Comparison of ENCODE assay signal across 12 mouse cellular contexts in the genomic region with DNA sequence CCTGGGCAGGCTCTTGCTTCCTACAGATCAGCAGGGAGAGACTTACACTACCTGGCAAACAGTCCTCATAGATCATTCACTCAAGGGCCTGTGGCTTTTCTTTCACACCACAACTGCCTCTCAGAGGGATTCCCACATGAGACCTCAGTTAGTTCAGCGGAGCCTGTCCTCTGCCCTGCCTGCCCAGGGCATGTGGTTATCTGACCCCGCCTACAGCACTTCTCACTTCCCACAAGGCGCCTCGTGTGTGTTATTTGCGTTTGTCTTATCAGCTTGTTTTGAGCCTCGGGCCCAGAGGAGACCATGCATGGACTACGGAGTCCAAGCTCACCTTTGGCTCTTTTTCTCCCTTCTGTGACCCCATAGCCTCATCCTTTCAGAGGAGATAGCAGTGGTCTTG. TPM values are rescaled to one million over a fixed set of nuclear protein-coding genes. Genes with fewer than 3 reads are reported as not detected.
DNase-seq lines count a peak whose midpoint lies in the region; TF ChIP-seq lines count a peak whose summit lies in the region.
"Had no signal": no experiment of that assay in that cellular context is flagged by ENCODE, and none has a peak within 500 bp of the region (broad histone marks: within the 10 kb centered on the region; RNA-seq: fewer than 3 reads in every experiment).

No protein-coding gene starts in this region.

- in situ Hi-C loops in CH12.LX (cut with MboI; ENCODE audit: low pct_ligation_motif_present, low pct_unique_long_range_greater_than_20kb, low sequenced_read_pairs), result no loop called here

- no peaks in the 10 kb centered on the region for H3K9me3 ChIP-seq in CH12.LX (replicated peaks; ENCODE audit: low read length)

- TF ChIP-seq RAD21 in CH12.LX (IDR thresholded peaks at IDR 0.05; ENCODE audit: low read depth, low read length), result no peak

- peak overlapping the region; percentile 10 for H3K4me2 ChIP-seq in CH12.LX (ENCODE audit: insufficient read depth, low read depth, poor library complexity, severe bottlenecking)
- H3K4me2 ChIP-seq: midbrain, embryonic 11.5 days had no signal

- H3K4me3 ChIP-seq in CH12.LX (replicated peaks in 1 of 3; ENCODE audit: low read depth in 2 of 3, low read length in 2 of 3, poor library complexity in 1 of 3), result no peak overlapping the region

- no peaks in the 10 kb centered on the region for H3K79me2 ChIP-seq in CH12.LX (replicated peaks; ENCODE audit: control insufficient read depth, extremely low read depth, insufficient read depth, poor library complexity, severe bottlenecking)

- peak; percentile 34; the same call in 1 of the 2 replicates for TF ChIP-seq EP300 in CH12.LX (IDR thresholded peaks at IDR 0.05; ENCODE audit: low read length)

- dilution Hi-C loops in CH12.LX (cut with MboI; ENCODE audit: extremely low pct_ligation_motif_present, extremely low pct_unique_long_range_greater_than_20kb, low sequenced_read_pairs), result no loop called here

- peaks cover 17 to 43% of the 10 kb centered on the region in 2 experiments for H3K4me1 ChIP-seq in CH12.LX (ENCODE audit: control insufficient read depth in 1 of 2, insufficient read depth in 2 of 2)

- H3K9ac ChIP-seq in CH12.LX (ENCODE audit: insufficient read depth, low read depth), result no peak overlapping the region

- TF ChIP-seq CTCF in CH12.LX (conservative IDR thresholded peaks at IDR 0.05 in 1 of 2, IDR thresholded peaks at IDR 0.05 in 1 of 2; ENCODE audit: low read depth in 2 of 2, low read length in 2 of 2), result no peak

- no peaks in the 10 kb centered on the region for H3K36me3 ChIP-seq in CH12.LX (replicated peaks in 1 of 2; ENCODE audit: control insufficient read depth in 1 of 2, insufficient read depth in 1 of 2, low read length in 1 of 2)

- H3K27ac ChIP-seq in CH12.LX (ENCODE audit: insufficient read depth, low read depth), result no peak overlapping the region

- intact Hi-C loops in heart, postnatal 14 days (cut with DNase I), result no loop called here

- no peak for TF ChIP-seq POLR2A in CH12.LX (IDR thresholded peaks at IDR 0.05; ENCODE audit: low read depth, low read length)

- peak; percentile 59 to 61 for DNase-seq in heart, adult 18-20 months
- DNase-seq in heart, postnatal 14 days, result no peak
- peak; percentile 79 for DNase-seq in CH12.LX (ENCODE audit: extremely low read depth)
- peak; percentile 37 for DNase-seq in induced T-regulatory cell, adult 2 months (ENCODE audit: low read depth)
- peak; percentile 49 to 60 for DNase-seq in natural killer cell, adult 2 months (ENCODE audit: low spot score in 2 of 2)
- DNase-seq in cerebellum, postnatal 10 days, result no peak
- DNase-seq in right cerebral cortex, adult 2 months (ENCODE audit: low spot score in 2 of 2), result no peak
- no peak for DNase-seq in right cerebral cortex, postnatal 14 days
- DNase-seq: cerebellum, adult 8-10 months; thymus, adult 18-20 months had no signal

- peaks cover 29% of the 10 kb centered on the region for H3K27me3 ChIP-seq in CH12.LX (replicated peaks)

TF ChIP-seq in CH12.LX, 34 proteins besides CTCF, POLR2A, EP300 and RAD21:
- TF ChIP-seq ZMIZ1 (IDR thresholded peaks at IDR 0.05; ENCODE audit: low read depth, low read length) (no peak), ZKSCAN1 (IDR thresholded peaks at IDR 0.05; ENCODE audit: borderline replicate concordance, low read depth, low read length) (no peak), USF1 (IDR thresholded peaks at IDR 0.05; ENCODE audit: low read depth, low read length) (no peak), MYC (IDR thresholded peaks at IDR 0.05; ENCODE audit: low read depth, low read length) (peak; percentile 85; the same call in 1 of the 2 replicates), NRF1 (IDR thresholded peaks at IDR 0.05; ENCODE audit: low read depth, low read length) (no peak), USF2 (conservative IDR thresholded peaks at IDR 0.05; ENCODE audit: low read depth, low read length) (no peak), ZC3H11A (IDR thresholded peaks at IDR 0.05; ENCODE audit: low read depth, low read length) (no peak), POLR2AphosphoS2 (IDR thresholded peaks at IDR 0.05; ENCODE audit: low read depth, low read length) (no peak), IRF4 (IDR thresholded peaks at IDR 0.05; ENCODE audit: low read depth, low read length) (peak; percentile 63), CHD2 (IDR thresholded peaks at IDR 0.05; ENCODE audit: low read length) (no peak), MAZ (IDR thresholded peaks at IDR 0.05; ENCODE audit: low read depth, low read length) (no peak), SIN3A (IDR thresholded peaks at IDR 0.05; ENCODE audit: low read length) (no peak), E2F4 (IDR thresholded peaks at IDR 0.05; ENCODE audit: insufficient replicate concordance, low read depth, low read length) (no peak), NELFE (IDR thresholded peaks at IDR 0.05; ENCODE audit: low read depth, low read length) (no peak), UBTF (IDR thresholded peaks at IDR 0.05; ENCODE audit: low read depth, low read length) (no peak), MAFK (IDR thresholded peaks at IDR 0.05; ENCODE audit: insufficient replicate concordance, low read length) (0 out of 2 replicates have a peak, but pooled peaks have one; percentile 35), GABPA (IDR thresholded peaks at IDR 0.05; ENCODE audit: insufficient replicate concordance, low read depth, low read length) (no peak), RCOR1 (conservative IDR thresholded peaks at IDR 0.05; ENCODE audit: low read depth, low read length) (no peak), SMC3 (IDR thresholded peaks at IDR 0.05; ENCODE audit: low read depth, low read length) (no peak), ZNF384 (IDR thresholded peaks at IDR 0.05; ENCODE audit: low read depth, low read length) (no peak), HCFC1 (IDR thresholded peaks at IDR 0.05; ENCODE audit: low read depth, low read length) (no peak), ELF1 (IDR thresholded peaks at IDR 0.05; ENCODE audit: low read depth, low read length) (no peak), TBP (conservative IDR thresholded peaks at IDR 0.05; ENCODE audit: low read depth, low read length) (0 out of 2 replicates have a peak, but pooled peaks have one; percentile 53), MEF2A (IDR thresholded peaks at IDR 0.05; ENCODE audit: borderline replicate concordance, low read depth, low read length) (no peak; the same call in 1 of the 2 replicates), KAT2A (IDR thresholded peaks at IDR 0.05; ENCODE audit: insufficient replicate concordance, low read length) (no peak), PAX5 (IDR thresholded peaks at IDR 0.05; ENCODE audit: low read length) (no peak), CHD1 (IDR thresholded peaks at IDR 0.05; ENCODE audit: low read depth, low read length) (no peak), MXI1 (IDR thresholded peaks at IDR 0.05; ENCODE audit: low read depth, low read length) (no peak; the same call in 1 of the 2 replicates), BHLHE40 (IDR thresholded peaks at IDR 0.05; ENCODE audit: low read depth, low read length) (peak; percentile 63), TCF12 (IDR thresholded peaks at IDR 0.05; ENCODE audit: low read depth, low read length) (0 out of 2 replicates have a peak, but pooled peaks have one; percentile 28), MAX (IDR thresholded peaks at IDR 0.05; ENCODE audit: low read length) (peak; percentile 94), JUND (conservative IDR thresholded peaks at IDR 0.05; ENCODE audit: low read depth, low read length) (no peak), ETS1 (conservative IDR thresholded peaks at IDR 0.05; ENCODE audit: low read depth, low read length) (peak; percentile 52; the same call in 1 of the 2 replicates), JUN (IDR thresholded peaks at IDR 0.05; ENCODE audit: insufficient read depth, low read depth, low read length) (no peak)

RNA-seq across cellular contexts. Expression of gene Lgr6, which starts 9.9 kb away (rescaled TPM):
- 10 to 100 TPM; 11.5 to 16.9 TPM for total RNA-seq in heart, adult 18-20 months (2021)
- 10 to 100 TPM; 14.5 to 15.5 TPM for total RNA-seq in heart, postnatal 14 days (2021)
- 0.17 and 0.38 TPM in 2 replicates for total RNA-seq in CH12.LX (2012; rRNA removed)
- total RNA-seq in CH12.LX (2014; rRNA removed), result 0.07 TPM in 1 of 2 replicates, not detected in the other
- 0.16 TPM in 2 replicates for polyA plus RNA-seq in CH12.LX (2012; ENCODE audit: insufficient read length, low read depth)

RNA-seq across cellular contexts. Expression of gene Ptpn7, which starts 37.3 kb away (rescaled TPM):
- total RNA-seq in heart, adult 18-20 months (2021), result 1 to 10 TPM in 1 of 2 experiments, under 1 TPM in 1; 0.72 to 1.4 TPM
- total RNA-seq in heart, postnatal 14 days (2021), result 1 to 10 TPM in 1 of 2 experiments, under 1 TPM in 1; 0.72 to 3.3 TPM
- total RNA-seq in CH12.LX (2012; rRNA removed), result 61.4 and 69.7 TPM in 2 replicates
- 77.5 and 81.9 TPM in 2 replicates for total RNA-seq in CH12.LX (2014; rRNA removed)
- polyA plus RNA-seq in CH12.LX (2012; ENCODE audit: insufficient read length, low read depth), result 78.7 and 81.9 TPM in 2 replicates
- total RNA-seq: layer of hippocampus, adult 18-20 months had no signal

RNA-seq across cellular contexts. Expression of gene Arl8a, which starts 51.4 kb away (rescaled TPM):
- 10 to 100 TPM; 21.8 to 22.0 TPM for total RNA-seq in heart, adult 18-20 months (2021)
- total RNA-seq in heart, postnatal 14 days (2021), result 10 to 100 TPM; 25.7 to 28.0 TPM
- total RNA-seq in CH12.LX (2012; rRNA removed), result 8.5 and 10.9 TPM in 2 replicates
- total RNA-seq in CH12.LX (2014; rRNA removed), result 4.2 and 4.7 TPM in 2 replicates
- polyA plus RNA-seq in CH12.LX (2012; ENCODE audit: insufficient read length, low read depth), result 42.1 and 52.7 TPM in 2 replicates

Comparison
In these comparisons a context has a peak if more than half of its experiments do, and no peak if none do; other contexts are left out.
1. DNase-seq: peak in heart, adult 18-20 months (2 of 2), CH12.LX (single experiment), induced T-regulatory cell, adult 2 months (single experiment) and natural killer cell, adult 2 months (2 of 2); none in heart, postnatal 14 days (0 of 2), cerebellum, postnatal 10 days (0 of 2), right cerebral cortex, adult 2 months (0 of 2) and right cerebral cortex, postnatal 14 days (single experiment).
2. RNA of gene Lgr6, which starts 9.9 kb away (total RNA-seq): 11.5 to 16.9 TPM in heart, adult 18-20 months and 14.5 to 15.5 TPM in heart, postnatal 14 days; 0.07 to 0.38 TPM in CH12.LX; every median in the first group is over 4 times any median in the second.
3. RNA of gene Ptpn7, which starts 37.3 kb away (total RNA-seq): 61.4 to 81.9 TPM in CH12.LX; 0.72 to 3.3 TPM in heart, postnatal 14 days and 0.72 to 1.4 TPM in heart, adult 18-20 months; every median in the first group is over 10 times any median in the second.